Mouse (Mus musculus) olfactory bulb, adult 2 months (tissue): Measurements from ENCODE around the gene Amdhd1.

ENCODE experiments used
- CTCF ChIP-seq: fragments of 200-500 bp; IDR thresholded peaks from 2 replicates; pipeline ENCODE4 v1.5.1; 2012; ENCODE audit warnings: low read depth, mild to moderate bottlenecking, low read length, moderate library complexity; ENCODE audit not compliant: insufficient read depth
- POLR2A ChIP-seq: fragments of 200-500 bp; IDR thresholded peaks from 2 replicates; pipeline ENCODE4 v1.6.1; 2012; ENCODE audit warnings: mild to moderate bottlenecking, low read depth, low read length, moderate library complexity; ENCODE audit not compliant: insufficient read depth

DNA sequence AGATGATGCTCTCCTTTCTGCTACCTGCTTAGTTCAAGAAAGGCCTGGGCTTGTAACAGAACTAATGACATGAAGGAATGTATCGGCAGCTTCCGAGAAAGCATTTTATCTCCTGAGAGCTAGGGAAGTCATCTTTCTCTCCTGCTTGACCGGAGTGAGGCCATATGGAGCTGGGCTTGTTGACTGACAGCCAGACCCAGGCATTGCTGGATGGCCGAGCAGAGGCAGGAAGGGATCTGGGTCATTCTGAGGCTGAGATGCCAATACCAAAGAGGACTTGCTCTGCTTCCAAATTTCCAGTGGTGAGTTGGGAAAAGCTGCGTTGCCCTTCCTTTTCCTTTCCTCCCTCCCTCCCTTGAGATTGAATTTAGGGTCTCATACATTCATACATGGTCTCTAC lies 20.1 kb downstream of the Amdhd1 start:
- no peak for TF ChIP-seq CTCF
- no peak for TF ChIP-seq POLR2A
